Mouse (Mus musculus): ENCODE measurements around the gene Slc7a15. TPM values are rescaled to one million over a fixed set of nuclear protein-coding genes. Genes with fewer than 3 reads are reported as not detected.
A peak's percentile ranks its signal among the peaks of the same experiment; 100 is the strongest.
"Not testable (repeated sequence)": the region's sequence is repeated elsewhere in the genome, so short reads cannot be mapped to it uniquely, and the experiment has no call there.

Gene Slc7a15
- polyA plus RNA-seq, 1 experiment from 2014 or later: not detected

DNA sequence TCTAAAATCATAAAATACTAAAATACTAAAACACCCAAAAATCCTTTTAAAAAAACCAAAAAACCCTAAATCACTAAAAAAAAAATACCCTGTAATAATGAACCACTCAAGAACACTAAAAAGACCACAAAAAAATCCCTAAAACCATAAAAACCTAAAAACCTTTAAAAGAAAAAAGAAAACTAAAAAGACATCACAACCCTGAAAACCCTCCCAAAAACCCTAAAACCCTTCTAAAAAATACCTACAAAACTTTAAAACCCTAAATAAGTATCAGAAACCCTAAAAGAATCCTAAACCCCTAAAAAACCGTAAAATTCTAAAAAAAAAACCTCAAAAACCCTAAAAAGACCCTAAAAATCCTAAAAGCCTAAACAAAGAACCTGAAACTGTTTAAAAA lies 32.8 kb upstream of the Slc7a15 start:
- no peaks in the 10 kb centered on the region for H3K27me3 ChIP-seq (ENCODE audit: insufficient read depth, low read length)
- no peaks in the 10 kb centered on the region for H3K4me1 ChIP-seq (ENCODE audit: insufficient read depth, low read length)
- no peak overlapping the region for H3K4me3 ChIP-seq (ENCODE audit: low read length)
- WGBS: 89% methylated on average over 1 of the region's 1 CpGs
- no peak overlapping the region for H3K4me2 ChIP-seq (replicated peaks; ENCODE audit: low read depth, low read length)
- no peaks in the 10 kb centered on the region for H3K9me3 ChIP-seq (ENCODE audit: low read length)
- no peaks in the 10 kb centered on the region for H3K36me3 ChIP-seq (ENCODE audit: insufficient read depth, low read length)
- H3K9ac ChIP-seq (replicated peaks; ENCODE audit: low read length): no peak overlapping the region
- no peak for ATAC-seq (ENCODE audit: low FRiP score, low TSS enrichment)
- no peak overlapping the region for H3K27ac ChIP-seq (ENCODE audit: low read length)

DNA sequence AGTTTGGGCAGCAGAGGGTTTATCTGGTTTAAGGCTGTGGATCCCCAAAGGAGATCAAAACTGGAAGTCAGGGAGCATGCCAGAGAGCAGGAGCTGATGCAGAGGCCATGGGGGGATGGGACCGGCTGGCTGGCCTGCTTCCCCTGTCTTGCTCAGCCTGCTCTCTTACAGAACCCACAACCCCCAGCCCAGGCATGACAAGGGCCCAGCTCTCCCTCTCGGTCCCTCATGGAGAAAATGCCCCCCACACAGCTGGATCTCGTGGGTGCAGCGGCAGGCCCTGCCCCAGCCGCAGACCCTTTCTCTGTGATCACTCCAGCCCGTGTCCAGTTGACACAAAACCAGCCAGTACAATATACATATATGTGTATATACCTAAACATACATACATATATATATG lies 30.7 kb upstream of the Slc7a15 start:
- Histone ChIP-seq H3K4me2 (replicated peaks; ENCODE audit: low read depth, low read length) (no peak overlapping the region), H3K4me1 (ENCODE audit: insufficient read depth, low read length) (no peaks in the 10 kb centered on the region), H3K27ac (ENCODE audit: low read length) (no peak overlapping the region), H3K9me3 (ENCODE audit: low read length) (no peaks in the 10 kb centered on the region), H3K27me3 (ENCODE audit: insufficient read depth, low read length) (no peaks in the 10 kb centered on the region), H3K9ac (replicated peaks; ENCODE audit: low read length) (no peak overlapping the region), H3K36me3 (ENCODE audit: insufficient read depth, low read length) (no peaks in the 10 kb centered on the region), H3K4me3 (ENCODE audit: low read length) (no peak overlapping the region)
- no peak for ATAC-seq (ENCODE audit: low FRiP score, low TSS enrichment)
- 96% methylated on average over 6 of the region's 6 CpGs for WGBS

DNA sequence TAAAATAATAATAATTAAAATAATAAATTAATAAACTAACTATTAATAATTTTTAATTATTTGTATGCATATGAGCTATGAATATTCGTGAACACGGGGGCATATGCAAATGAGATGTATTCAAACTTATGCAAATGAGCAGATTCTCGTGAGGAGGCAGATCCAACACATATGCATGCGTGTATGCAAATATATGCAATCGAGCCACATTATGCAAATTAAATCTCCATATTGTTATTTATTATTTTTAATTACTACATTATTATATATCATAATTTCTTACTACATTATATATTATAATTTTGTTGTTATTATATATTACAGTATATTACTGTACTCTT lies 21.8 kb upstream of the Slc7a15 start:
- H3K27ac ChIP-seq (ENCODE audit: low read length): no peak overlapping the region
- no peak overlapping the region for H3K4me3 ChIP-seq (ENCODE audit: low read length)
- H3K9ac ChIP-seq (replicated peaks; ENCODE audit: low read length): no peak overlapping the region
- H3K27me3 ChIP-seq (ENCODE audit: insufficient read depth, low read length): no peaks in the 10 kb centered on the region
- peaks cover 9% of the 10 kb centered on the region; the same call in 1 of the 2 replicates for H3K36me3 ChIP-seq (ENCODE audit: insufficient read depth, low read length)
- ATAC-seq (ENCODE audit: low FRiP score, low TSS enrichment): no peak
- no peaks in the 10 kb centered on the region for H3K9me3 ChIP-seq (ENCODE audit: low read length)
- H3K4me1 ChIP-seq (ENCODE audit: insufficient read depth, low read length): no peaks in the 10 kb centered on the region
- no peak overlapping the region for H3K4me2 ChIP-seq (replicated peaks; ENCODE audit: low read depth, low read length)
- 94% methylated on average over 5 of the region's 5 CpGs for WGBS

DNA sequence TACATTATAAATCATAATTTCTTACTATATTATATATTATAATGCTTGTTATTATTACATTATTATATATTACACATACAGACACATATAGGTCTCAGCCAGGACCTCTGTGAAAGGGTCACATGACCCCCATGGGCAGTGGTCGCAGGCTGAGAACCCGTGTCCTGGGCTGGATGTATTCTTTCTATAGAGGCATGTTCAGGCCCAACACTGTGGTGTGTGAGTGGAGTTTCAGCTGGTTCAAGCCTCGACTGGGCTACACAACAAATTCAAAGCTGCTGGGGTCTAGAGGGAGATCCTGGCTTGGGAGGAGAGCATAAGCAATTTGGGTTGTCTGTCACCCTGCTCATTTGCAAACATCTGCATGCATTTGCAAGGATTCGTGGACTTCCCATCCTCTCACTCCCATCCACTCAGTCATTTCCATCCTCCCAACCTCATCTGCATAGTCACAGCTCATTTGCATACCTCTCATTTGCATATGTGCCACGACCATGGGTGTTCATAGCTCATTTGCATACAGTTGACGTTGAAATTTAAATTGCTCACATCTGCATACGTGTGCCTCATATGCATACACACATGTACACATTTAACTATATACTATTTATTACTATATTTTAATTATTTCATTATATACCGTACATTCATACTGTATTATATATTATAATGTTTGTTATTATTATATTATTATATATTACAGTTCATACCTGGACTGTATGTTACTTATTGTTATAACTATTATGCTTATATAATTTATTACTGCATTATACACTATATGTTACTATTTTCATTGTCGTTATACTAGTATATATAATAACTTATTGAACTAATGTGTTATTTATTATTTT lies 21.2 kb upstream of the Slc7a15 start:
- H3K27ac ChIP-seq (ENCODE audit: low read length): no peak overlapping the region
- H3K9ac ChIP-seq (replicated peaks; ENCODE audit: low read length): no peak overlapping the region
- no peak overlapping the region for H3K4me3 ChIP-seq (ENCODE audit: low read length)
- 95% methylated on average over 9 of the region's 9 CpGs for WGBS
- no peak for ATAC-seq (ENCODE audit: low FRiP score, low TSS enrichment)
- peaks cover 9% of the 10 kb centered on the region; the same call in 1 of the 2 replicates for H3K36me3 ChIP-seq (ENCODE audit: insufficient read depth, low read length)
- H3K9me3 ChIP-seq (ENCODE audit: low read length): no peaks in the 10 kb centered on the region
- H3K4me2 ChIP-seq (replicated peaks; ENCODE audit: low read depth, low read length): no peak overlapping the region
- no peaks in the 10 kb centered on the region for H3K27me3 ChIP-seq (ENCODE audit: insufficient read depth, low read length)
- H3K4me1 ChIP-seq (ENCODE audit: insufficient read depth, low read length): no peaks in the 10 kb centered on the region

DNA sequence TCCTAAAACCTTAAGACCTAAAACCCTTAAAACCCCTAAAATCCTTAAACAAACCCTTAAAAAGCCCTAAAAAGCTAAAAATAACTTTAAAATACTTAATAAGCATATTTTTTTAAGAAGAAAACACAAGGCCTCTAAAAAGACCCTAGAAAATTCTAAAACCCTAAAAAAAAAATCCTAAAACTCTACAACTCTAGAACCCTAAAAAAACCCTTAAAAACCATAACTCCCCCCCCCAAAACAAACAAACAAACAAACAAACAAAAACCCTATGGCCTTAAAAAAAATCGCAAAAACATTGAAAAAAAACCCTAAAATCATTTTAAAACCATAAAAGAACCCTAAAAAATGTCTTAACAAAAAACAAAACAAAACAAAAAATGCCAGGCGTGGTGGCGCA lies 19.4 kb upstream of the Slc7a15 start:
- H3K4me1 ChIP-seq (ENCODE audit: insufficient read depth, low read length): no peaks in the 10 kb centered on the region
- peaks cover 9% of the 10 kb centered on the region; the same call in 1 of the 2 replicates for H3K36me3 ChIP-seq (ENCODE audit: insufficient read depth, low read length)
- H3K27me3 ChIP-seq (ENCODE audit: insufficient read depth, low read length): no peaks in the 10 kb centered on the region
- H3K27ac ChIP-seq (ENCODE audit: low read length): no peak overlapping the region
- H3K9ac ChIP-seq (replicated peaks; ENCODE audit: low read length): no peak overlapping the region
- H3K4me2 ChIP-seq (replicated peaks; ENCODE audit: low read depth, low read length): no peak overlapping the region
- no peak for ATAC-seq (ENCODE audit: low FRiP score, low TSS enrichment)
- H3K4me3 ChIP-seq (ENCODE audit: low read length): no peak overlapping the region
- WGBS: 95% methylated on average over 3 of the region's 3 CpGs
- no peaks in the 10 kb centered on the region for H3K9me3 ChIP-seq (ENCODE audit: low read length)

DNA sequence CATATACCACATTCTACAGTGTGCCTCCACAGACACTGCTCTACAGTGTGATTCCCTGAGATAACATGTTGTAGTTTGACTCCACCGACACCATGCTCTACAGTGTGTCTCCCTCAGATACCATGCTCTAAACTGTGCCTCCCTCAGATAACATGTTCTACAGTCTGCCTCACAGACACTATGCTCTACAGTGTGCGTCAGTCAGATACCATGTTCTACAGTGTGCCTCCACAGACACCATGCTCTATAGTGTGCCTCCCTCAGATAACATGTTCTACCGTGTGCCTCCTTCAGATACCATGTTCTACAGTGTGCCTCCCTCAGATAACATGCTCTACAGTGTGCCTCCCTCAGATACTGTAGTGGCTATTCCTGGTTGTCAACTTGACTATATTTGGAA lies 10.2 kb upstream of the Slc7a15 start:
- Histone ChIP-seq H3K4me2 (replicated peaks; ENCODE audit: low read depth, low read length) (no peak overlapping the region), H3K36me3 (ENCODE audit: insufficient read depth, low read length) (no peaks in the 10 kb centered on the region), H3K4me3 (ENCODE audit: low read length) (no peak overlapping the region), H3K27me3 (ENCODE audit: insufficient read depth, low read length) (no peaks in the 10 kb centered on the region), H3K4me1 (ENCODE audit: insufficient read depth, low read length) (no peaks in the 10 kb centered on the region), H3K27ac (ENCODE audit: low read length) (no peak overlapping the region), H3K9ac (replicated peaks; ENCODE audit: low read length) (no peak overlapping the region), H3K9me3 (ENCODE audit: low read length) (no peaks in the 10 kb centered on the region)
- 92% methylated on average over 3 of the region's 3 CpGs for WGBS
- no peak for ATAC-seq (ENCODE audit: low FRiP score, low TSS enrichment)

GRCm38 (mm10) chr12:8595611-8596010 lies 3.3 kb downstream of the Slc7a15 start:
- H3K9ac ChIP-seq (replicated peaks; ENCODE audit: low read length): no peak overlapping the region
- H3K27me3 ChIP-seq (ENCODE audit: insufficient read depth, low read length): no peaks in the 10 kb centered on the region
- no peak overlapping the region for H3K27ac ChIP-seq (ENCODE audit: low read length)
- H3K4me1 ChIP-seq (ENCODE audit: insufficient read depth, low read length): no peaks in the 10 kb centered on the region
- H3K9me3 ChIP-seq (ENCODE audit: low read length): peaks cover 10% of the 10 kb centered on the region
- H3K4me2 ChIP-seq (replicated peaks; ENCODE audit: low read depth, low read length): no peak overlapping the region
- no peak for ATAC-seq (ENCODE audit: low FRiP score, low TSS enrichment)
- no peaks in the 10 kb centered on the region for H3K36me3 ChIP-seq (ENCODE audit: insufficient read depth, low read length)
- no peak overlapping the region for H3K4me3 ChIP-seq (ENCODE audit: low read length)
- WGBS: 86% methylated on average over 7 of the region's 7 CpGs

DNA sequence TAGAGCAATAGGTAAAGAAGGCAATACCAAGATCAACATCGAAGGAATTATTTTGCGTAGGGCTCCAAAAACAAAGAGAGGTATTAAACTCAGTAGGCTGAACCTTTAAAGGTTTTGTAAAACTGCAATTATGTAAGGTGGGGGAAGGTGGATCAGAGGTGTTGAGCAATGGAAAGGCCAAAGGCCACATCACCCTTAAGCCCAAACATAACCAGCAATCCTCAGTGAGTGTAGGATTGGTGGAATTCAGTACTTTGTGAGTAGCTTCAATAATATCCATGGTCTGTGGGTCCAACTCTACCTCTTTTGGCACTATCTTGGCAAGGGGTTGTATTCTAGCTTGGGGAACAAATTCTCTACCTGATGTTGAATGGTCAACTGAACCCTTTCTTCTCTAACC lies 7.5 kb downstream of the Slc7a15 start:
- H3K4me2 ChIP-seq (replicated peaks; ENCODE audit: low read depth, low read length); H3K9me3 ChIP-seq (ENCODE audit: low read length); H3K9ac ChIP-seq (replicated peaks; ENCODE audit: low read length); H3K27me3 ChIP-seq (ENCODE audit: insufficient read depth, low read length); H3K4me1 ChIP-seq (ENCODE audit: insufficient read depth, low read length); ATAC-seq (ENCODE audit: low FRiP score, low TSS enrichment); H3K27ac ChIP-seq (ENCODE audit: low read length); H3K36me3 ChIP-seq (ENCODE audit: insufficient read depth, low read length); H3K4me3 ChIP-seq (ENCODE audit: low read length): not testable (repeated sequence)
- 98% methylated on average over 2 of the region's 2 CpGs for WGBS

DNA sequence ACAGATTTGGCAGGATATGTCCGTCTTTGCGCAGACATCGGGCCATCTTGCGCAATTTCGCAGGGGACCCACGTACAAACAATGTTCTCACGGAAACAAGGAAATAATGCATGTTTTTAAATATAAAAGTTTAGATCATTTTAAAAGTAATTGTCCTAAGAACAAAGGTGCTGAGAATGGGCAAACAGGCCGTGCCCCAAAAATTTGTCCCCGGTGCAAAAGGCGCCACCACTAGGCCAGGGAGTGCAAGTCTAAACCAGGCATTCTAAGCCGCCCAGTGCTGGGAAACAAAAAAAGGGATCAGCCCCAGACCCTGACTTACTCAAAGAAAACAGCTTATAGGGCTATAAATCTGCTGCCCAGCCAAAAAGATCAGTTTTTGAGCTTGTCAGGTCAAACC lies 25.5 kb downstream of the Slc7a15 start:
- Histone ChIP-seq H3K27me3 (ENCODE audit: insufficient read depth, low read length) (no peaks in the 10 kb centered on the region), H3K27ac (ENCODE audit: low read length) (no peak overlapping the region), H3K36me3 (ENCODE audit: insufficient read depth, low read length) (no peaks in the 10 kb centered on the region), H3K4me1 (ENCODE audit: insufficient read depth, low read length) (no peaks in the 10 kb centered on the region), H3K4me2 (replicated peaks; ENCODE audit: low read depth, low read length) (peak overlapping the region; percentile 50), H3K9ac (replicated peaks; ENCODE audit: low read length) (no peak overlapping the region; the same call in 1 of the 2 replicates), H3K9me3 (ENCODE audit: low read length) (no peaks in the 10 kb centered on the region), H3K4me3 (ENCODE audit: low read length) (peak overlapping the region; percentile 39)
- no peak for ATAC-seq (ENCODE audit: low FRiP score, low TSS enrichment)
- WGBS: 83% methylated on average over 11 of the region's 11 CpGs

GRCm38 (mm10) chr12:8571903-8572341 lies 26.9 kb downstream of the Slc7a15 start:
- ATAC-seq (ENCODE audit: low FRiP score, low TSS enrichment): peak; percentile 86
- not testable (repeated sequence) for H3K27me3 ChIP-seq (ENCODE audit: insufficient read depth, low read length); H3K4me1 ChIP-seq (ENCODE audit: insufficient read depth, low read length); H3K36me3 ChIP-seq (ENCODE audit: insufficient read depth, low read length); H3K9me3 ChIP-seq (ENCODE audit: low read length)
- whole genome bisulfite sequencing: 16% methylated on average over 12 of the region's 12 CpGs
- H3K4me3 ChIP-seq (ENCODE audit: low read length): peak overlapping the region; percentile 39
- H3K27ac ChIP-seq (ENCODE audit: low read length): peak overlapping the region; percentile 57; the same call in 1 of the 2 replicates
- H3K4me2 ChIP-seq (replicated peaks; ENCODE audit: low read depth, low read length): peak overlapping the region; percentile 50
- peak overlapping the region; percentile 36; the same call in 1 of the 2 replicates for H3K9ac ChIP-seq (replicated peaks; ENCODE audit: low read length)
